Mouse (Mus musculus) stomach, postnatal 0 days (tissue): Measurements from ENCODE around the gene Olfr69.

ENCODE experiments used
- CTCF ChIP-seq: IDR thresholded peaks from 2 replicates; pipeline ENCODE4 v1.5.1; 2016; ENCODE audit warnings: antibody characterized with exemption, low read depth, mild to moderate bottlenecking, moderate library complexity
- EP300 ChIP-seq: optimal IDR thresholded peaks from 2 replicates; pipeline ENCODE3; 2016; ENCODE audit warnings: antibody characterized with exemption

GRCm38 (mm10) chr7:103744843-103745242 lies 26.6 kb downstream of the Olfr69 start, which contains the start of gene Olfr629:
- no peak for TF ChIP-seq EP300
- TF ChIP-seq CTCF: no peak
